Mouse (Mus musculus) layer of hippocampus, adult 8-10 months (tissue): ENCODE data around the gene Ankrd28. TPM values are rescaled to one million over a fixed set of nuclear protein-coding genes. Genes with fewer than 3 reads are reported as not detected.
"Not testable (repeated sequence)": the region's sequence is repeated elsewhere in the genome, so short reads cannot be mapped to it uniquely, and the experiment has no call there.

Source experiments
- DNase-seq, 2 experiments: peaks; one replicate each; pipeline ENCODE4 v3.0.0; 2022; ENCODE audit warnings: low spot score in 2 of 2
- total RNA-seq, 4 experiments: library from RNA; stranded (reverse); gene quantifications; 2 replicates each; pipeline ENCODE4 v1.2.4; 2022

Ankrd28 gene
- total RNA-seq, 4 experiments from 2014 or later, result 54.0 to 65.1 (median 59.0) TPM

DNA sequence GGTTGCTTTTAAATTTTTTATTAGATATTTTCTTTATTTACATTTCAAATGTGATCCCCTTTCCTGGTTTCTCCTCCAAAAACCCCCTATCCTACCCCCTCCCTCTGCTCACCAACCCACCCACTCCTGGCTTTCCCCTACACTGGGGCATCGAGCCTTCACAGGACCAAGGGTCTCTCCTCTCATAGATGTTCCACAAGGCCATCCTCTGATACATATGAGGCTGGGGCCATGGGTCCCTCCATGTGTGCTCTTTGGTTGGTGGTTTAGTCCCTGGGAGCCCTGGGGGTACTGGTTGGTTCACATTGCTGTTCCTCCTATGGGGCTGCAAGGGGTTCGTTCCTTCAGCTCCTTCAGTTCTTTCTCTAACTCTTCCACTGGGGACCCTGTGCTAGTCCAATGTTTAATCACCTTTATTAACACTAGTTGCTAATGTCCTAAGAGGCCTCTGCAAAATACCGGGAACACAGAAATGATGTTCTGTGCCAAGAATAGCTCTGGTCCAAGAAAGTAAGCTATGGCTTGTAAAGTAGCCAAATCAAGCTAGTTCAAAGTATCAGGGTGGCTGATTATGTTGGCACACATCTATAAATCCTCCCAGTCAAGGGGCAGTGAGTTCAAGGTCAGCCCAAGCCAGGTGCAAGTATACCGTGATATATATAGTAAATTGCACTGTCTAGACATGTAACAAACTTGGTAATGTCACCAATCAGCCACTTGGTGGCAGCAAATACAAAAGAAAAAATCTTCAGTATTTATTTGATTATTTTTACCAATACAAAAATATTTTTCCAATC, 36.3 kb downstream of the Ankrd28 start:
- no peak for DNase-seq

DNA sequence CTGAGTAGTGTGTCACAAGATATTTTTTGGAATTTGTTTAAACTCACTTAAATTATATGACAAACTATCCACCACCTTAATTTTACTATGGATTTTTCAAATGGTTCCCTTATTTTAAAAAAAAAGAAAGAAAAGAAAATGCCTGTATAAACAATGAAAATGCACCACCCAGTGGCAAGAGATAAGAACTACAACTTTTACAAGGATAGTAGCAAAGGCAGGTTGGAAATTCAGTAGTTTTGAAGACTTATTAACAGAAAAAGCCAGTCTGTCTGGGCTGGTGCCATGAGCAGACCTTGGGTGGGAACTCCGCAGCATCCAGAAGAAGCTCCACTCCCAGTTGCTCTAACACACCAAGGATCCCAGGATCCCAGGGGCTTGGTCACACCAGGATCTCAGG, 39.7 kb downstream of the Ankrd28 start:
- no peak for DNase-seq

DNA sequence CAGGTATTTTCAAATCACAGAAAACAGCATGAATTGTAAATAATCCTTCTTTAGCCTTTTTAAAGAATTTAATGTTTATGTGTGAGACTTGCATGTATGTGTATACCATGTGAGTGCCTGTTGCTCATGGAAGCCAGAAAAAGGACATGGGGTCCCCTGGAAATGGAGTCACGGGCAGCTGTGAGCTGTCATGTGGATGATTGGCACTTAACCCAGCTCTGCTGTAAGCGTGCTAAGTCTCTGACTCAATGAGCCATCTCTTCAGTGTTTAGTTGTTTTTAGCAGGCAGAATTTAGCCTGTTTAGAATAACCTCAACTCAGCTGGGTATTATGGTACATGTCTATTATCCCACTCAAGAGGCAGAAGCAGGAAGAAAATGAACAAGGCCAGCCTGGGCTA, 43.5 kb downstream of the Ankrd28 start:
- no peak for DNase-seq

DNA sequence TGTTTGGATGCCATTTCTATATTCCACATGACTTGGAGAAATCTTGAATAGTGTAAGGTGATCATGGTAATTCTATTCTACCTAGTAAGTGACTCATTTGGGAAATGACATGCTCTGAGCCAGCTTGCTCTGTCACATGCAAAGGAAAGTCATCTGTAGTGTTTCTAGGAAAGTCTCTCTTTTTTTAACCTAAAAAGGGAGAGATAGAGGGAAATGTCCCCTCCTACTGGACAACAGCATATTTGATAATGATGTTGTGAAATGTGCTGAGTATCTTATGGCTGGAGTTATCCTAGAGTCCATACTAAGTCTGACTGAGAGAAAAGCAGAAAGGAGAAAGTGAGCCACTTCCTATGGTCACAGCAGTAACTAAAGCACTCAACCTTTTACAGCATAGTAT, 44.8 kb downstream of the Ankrd28 start:
- DNase-seq, result no peak

DNA sequence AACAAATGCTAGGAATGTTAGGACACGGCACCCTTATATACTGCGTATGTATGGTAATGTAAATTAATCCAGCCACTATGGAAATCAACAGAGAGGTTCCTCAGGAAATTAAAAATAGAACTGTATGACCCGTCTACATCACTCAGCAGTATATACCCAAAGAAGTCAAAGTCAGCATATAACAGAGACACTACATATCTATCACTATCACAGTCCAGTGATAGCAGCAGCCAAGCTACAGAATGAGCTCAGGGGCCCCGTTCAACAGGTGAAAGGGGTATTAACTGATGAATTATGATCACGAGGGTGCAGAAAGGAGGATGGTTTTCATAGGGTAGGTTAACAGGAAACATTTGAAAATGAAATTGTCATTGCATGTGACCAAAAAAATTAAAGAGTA, 45.5 kb downstream of the Ankrd28 start:
- no peak for DNase-seq

DNA sequence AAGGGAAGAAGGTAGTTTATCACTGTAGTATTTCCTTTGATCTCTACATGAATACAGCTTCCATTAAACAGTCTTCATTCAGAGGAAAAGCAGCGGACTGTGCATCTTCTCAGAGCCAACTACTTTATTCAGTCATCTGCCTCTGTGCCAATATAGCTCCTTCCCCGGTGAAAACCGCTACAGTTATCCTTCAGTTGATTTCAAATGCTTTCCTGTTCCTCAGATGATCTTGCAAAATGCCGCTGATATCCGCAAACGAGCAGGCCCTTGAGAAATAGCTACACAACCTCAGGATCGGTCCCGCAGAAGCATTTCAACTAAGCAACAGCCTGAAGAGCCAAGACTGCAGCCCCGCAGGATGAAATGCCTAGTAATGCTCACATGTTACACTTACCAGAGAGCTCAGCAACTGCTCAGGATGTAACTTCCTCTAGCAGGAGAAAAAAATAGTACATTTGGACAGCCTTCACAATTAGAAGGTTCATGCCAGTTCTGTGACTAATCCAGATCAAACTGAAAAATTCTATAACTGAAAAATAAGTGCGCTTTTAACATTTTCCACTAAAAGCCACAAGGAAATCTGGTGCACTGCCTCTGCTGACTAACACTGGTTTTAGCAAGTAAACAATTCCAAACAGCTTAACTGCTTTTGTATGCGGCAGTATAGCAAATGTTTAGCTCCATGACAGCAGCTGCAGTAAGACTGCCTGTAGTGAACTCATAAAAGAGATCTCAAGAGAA, 49.0 kb downstream of the Ankrd28 start:
- DNase-seq, result peak; percentile 51 to 59

DNA sequence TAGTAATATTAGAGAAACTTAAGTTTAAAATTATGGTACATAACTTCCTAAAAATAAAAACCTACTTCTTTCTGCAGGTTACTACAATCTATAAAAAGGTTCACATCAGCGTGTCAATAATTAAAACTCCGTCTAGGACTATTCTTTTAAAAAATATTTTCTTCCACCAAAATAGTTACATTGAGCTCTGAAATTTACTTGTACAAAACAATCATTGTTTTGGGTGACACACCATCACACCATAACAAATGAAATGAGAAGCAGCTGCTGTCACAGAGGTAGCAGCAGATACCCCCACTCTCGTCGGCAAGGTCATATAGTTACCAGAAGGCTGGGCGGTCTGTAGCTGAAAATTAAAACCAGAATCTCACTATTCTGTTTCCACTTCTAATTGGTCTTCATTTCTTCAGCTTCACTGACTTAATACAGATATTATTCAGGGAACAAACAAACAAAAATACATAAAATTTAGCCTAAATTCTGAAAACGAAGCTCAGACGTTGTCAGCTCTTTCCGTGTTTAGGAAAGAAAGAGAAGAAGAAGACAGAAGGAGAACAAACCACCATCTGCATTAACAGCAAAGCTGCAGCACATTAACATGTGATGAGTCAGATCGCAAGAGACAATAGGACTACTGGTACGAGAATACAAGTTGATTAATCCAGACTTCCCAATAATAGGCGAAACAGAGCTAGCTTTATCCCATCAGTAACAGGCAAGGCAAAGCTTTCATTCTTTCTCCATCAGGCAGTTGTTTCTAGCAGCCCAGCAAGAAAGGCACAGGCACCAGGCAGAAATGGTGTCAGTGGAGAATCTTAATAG, 49.8 kb downstream of the Ankrd28 start:
- DNase-seq, result peak; percentile 37 to 39

DNA sequence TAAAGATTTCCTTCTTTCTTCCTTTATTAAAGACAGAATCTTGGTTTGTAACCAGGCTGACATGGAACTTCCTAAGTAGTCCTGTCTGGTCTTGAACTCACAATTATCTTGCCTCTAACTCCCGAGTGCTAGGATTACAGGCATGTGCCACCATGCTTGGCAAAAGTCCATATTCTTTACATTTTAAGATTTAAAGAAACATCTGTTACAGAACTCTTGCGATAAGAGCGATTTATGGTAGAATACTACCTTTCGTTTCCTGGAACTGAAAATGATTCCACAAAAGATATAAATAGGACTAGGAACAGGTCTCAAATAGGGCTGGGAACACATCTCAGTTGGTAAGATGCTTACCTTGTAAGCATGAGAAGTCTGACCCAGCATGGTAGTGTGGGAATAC, 56.9 kb downstream of the Ankrd28 start:
- DNase-seq, result no peak

DNA sequence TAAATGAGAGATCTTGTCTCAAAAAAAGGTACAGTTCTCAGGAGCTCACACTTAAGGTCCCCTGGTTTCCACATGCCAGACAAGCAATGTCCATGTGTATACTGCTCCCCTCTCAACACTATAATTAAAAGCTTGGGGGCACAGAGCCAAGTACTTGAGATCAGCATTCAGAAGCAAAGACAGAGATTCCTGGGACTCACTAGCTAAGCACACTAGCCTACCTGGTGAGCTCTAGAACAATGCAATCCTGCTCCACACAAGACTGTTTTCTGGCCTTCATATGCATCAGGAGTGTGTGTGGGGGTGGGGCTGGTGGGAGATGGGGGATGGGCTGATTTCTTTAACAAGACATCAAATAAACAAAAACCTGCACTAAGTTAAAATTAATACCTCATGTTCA, 58.2 kb downstream of the Ankrd28 start:
- no peak for DNase-seq

DNA sequence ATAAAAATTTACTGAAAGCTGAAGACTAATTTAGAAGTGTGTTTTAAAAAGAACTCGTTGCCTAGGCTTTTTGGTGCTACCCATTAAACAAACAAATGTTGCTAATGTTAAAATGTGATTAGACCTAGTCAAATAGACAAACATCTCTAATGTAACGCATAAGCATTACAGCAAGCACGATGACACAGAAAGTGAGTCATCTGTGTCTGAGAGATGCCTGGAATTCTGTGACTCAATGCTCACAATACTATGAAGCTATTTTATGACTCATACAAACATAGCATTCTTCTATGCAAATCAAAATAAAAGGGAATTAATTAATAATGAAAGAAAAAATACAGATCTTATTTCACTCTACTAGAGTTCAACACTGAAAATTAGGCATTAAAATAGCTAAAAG, 61.9 kb downstream of the Ankrd28 start:
- DNase-seq, result no peak

DNA sequence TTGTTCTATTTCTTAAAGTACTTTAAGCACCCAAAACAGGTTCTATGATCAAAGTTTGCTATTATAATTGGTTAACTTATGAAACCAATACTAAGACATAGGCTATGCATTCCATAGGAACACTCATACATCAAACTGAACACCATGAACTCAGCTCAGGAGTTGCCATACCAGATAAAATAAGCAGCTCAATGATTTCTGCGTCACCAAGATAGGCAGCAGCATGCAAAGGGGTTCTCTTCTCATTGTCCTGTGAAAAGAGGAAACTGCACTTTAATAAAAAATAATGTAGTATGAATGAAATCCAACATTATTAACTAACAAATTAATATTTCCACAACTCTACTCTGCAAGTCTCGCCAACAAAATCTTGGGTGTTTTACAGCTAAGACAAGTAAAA, 66.4 kb downstream of the Ankrd28 start:
- DNase-seq, result no peak

DNA sequence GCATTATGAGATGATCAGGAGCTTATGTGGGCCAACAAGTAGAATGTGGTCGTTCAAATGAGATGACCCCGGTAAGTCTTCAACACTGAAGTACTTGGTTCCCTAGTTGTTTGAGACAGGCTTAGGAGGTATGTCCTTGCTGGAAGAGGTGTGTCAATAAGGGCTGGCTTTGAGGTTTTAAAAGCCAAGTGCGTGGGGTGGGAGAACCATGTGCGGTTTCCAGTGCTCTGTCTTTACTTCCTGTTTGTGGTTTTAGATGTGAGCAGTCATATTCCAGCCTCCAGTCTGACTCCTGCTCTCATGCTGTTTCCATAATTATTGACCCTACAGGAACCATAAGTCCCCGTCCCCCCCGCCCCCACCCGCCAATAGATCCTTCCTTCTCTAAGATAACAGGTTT, 68.7 kb downstream of the Ankrd28 start:
- no peak for DNase-seq

DNA sequence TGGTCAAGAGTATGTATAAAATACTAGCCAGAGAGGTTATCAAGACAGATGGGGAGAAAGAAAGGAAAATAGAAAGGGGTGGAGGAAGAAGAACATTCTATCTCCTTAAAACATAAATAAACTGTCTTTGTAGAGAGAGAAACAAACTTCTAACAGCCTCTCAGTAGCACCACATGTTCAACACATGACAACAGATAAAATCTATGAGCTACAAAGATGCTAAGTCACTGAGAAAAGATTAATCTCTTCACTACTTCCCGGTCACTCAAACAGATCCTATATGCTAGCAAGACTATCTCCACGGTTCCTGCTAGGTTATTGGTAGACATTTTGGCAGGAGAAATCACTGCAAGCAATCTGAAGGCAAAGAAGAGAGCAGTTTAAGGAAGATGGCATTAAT, 71.3 kb downstream of the Ankrd28 start:
- DNase-seq, result no peak

DNA sequence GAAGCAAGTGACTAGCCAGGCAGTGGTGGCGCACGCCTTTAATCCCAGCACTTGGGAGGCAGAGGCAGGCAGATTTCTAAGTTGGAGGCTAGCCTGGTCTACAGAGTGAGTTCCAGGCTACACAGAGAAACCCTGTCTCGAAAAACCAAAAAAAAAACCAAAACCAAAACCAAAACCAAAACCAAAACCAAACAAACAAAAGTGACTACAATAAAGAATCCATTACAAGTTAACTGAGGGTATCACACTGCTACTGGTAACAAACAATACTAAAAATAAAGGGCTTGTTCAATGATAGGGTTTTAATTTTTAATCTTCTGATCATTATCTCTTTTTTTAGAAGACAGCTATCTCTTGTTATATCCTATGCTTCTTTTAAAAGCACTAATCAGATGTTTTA, 72.0 kb downstream of the Ankrd28 start:
- not testable (repeated sequence) for DNase-seq

DNA sequence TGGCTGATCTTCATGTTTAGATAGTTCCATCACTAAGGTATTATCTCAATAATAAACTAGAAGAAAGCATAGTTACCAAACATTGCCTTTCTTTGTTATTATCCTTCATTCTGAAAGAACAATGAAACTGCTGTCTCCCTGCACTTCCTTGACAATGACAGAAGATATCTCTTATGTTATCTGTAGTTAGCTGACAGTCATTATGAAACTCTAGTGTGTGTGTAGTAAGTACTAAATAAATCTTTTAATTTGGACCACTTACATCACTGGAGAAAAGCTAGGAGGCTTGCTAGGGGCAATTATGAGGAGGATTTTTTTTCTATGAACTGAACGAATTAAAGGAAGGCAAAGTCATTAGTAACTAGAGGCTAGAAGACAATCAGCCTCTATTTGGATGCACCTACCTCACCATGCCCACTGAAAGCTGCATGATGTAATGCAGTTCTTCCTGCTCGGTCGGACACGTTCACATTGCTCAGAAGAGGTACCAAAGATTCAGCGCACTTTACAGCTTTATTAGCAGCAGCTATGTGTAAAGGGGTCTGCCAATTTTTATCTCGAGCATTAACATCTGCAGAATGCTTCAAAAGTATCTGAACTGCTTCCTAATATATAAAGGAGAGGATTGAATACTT, 82.1 kb downstream of the Ankrd28 start:
- no peak for DNase-seq

DNA sequence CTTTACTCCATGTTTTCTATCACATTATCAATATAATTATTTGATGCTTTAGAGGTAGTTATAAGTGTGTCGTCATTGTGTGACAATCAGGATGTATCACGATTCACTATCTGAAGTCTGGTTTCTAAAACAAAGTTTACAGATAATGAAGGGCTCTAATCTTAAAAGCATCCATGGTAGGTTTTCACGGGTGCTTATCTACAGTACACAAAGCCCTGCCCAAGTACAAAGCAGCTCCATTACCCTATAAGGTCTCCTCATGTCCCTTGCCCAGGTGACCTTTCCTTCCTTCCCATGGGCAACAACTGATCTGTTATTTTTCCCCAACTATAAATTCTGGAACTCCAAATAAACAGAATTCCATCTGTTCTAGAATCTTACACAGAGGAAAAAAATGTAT, 87.9 kb downstream of the Ankrd28 start:
- no peak for DNase-seq

DNA sequence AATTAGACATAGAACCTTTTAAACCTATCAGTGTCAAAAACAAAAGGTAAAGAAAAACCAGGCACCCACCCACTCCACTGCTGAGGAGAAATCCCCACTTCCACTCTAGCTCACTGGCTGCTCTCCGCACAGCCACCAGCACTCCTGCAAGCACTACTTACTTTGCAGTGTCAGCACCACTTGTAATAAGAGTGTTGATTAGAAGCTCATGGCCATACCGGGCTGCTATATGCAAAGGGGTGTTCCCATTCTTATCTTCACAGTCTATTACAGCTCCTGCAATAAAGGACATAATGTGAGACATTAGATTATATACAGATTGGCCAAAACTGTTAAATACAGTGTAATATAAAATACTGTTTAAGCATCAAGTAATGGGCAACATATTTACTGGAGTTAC, 95.6 kb downstream of the Ankrd28 start:
- no peak for DNase-seq

DNA sequence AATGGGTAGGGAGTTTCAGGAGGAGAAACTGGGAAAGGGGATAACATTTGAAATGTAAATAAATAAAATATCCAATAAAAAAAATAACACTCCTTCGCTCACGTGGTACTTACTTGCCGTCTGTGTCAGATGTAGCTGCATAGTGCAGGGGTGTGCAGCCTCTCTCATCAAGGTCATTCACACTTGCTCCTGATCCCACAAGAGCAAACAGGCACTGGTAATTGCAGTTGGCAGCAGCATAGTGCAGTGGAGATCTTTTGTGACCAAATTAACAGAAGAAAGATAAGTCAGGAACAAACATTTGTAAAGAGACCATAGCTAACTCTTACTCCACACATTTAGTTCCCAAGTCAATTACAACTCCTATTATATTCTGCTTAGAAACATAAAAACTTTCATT, 102.9 kb downstream of the Ankrd28 start:
- no peak for DNase-seq

DNA sequence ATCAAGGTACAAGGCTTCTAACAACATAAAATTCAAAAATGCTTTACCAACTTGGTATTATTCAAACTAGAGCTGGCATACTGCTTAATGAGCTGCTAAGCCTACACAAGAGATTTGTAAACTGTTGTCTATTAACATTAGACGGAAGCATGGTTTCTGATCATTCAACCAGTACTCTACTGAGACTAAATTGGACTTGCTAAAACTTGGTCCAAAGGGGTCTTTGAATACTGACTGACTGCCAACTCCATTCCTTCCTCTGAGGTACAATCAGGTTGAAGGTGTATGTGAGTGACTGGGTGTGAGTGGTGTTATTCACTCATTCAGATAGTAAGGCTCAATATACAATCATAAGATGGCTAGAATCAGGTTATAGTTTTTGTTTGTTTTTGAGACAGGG, 107.7 kb downstream of the Ankrd28 start:
- no peak for DNase-seq

DNA sequence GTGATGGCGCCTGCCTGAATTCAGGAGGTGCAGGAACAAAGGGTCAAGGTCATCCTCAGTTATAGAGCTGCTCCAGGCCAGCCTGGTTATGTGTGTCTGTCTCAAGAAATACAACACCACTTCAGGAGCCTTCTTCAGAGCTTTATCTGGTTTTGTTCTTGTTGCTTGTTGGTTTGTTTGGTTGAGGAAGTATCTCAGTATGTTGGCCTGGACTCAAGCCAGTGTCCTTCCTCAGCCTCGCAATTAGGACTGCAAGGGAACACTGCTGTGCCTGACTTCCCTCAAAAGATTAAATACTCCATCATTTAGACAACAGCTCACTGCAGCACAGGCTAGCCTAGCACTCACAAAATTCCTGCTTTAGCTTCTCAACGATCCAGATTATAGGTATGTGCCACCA, 109.2 kb downstream of the Ankrd28 start:
- no peak for DNase-seq

DNA sequence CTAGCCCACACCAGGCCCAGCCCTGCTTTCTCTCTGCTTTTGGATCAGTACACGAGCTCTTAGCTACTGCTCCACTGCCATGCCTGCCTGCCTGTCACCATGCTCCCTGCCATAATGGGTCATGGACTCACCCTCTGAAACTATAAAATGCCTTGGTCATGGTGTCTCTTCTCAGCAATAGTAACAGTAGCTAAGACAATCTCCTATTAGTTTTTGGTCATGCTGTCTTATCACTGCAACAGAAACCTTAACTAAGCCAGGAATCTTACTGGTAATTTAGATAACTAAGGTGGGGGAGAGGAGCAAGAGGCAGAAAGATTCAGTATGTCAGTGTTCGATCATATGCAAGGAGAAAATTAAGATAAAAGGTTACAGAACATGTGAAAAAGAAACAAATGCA, 112.1 kb downstream of the Ankrd28 start:
- no peak for DNase-seq

DNA sequence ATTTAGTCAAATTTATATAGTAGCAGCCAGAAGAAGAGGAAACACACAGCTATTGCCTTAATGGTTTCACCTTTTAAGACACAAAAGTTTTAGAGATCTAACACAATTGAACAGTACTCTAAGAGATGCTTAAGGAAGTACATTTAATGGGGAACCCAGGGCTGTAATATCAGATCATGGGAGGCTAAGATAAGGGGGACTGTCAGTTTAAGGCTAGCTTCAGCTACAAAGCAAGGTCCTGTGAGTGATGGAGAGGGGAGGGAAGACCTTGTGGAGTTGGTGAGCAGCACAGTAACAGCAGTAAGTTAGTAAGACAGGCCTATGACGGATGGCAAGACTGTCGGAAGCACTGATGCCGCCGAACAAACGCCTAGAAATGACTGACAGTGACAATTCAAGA, 113.1 kb downstream of the Ankrd28 start:
- no peak for DNase-seq
